ENCODE assay signal across 16 mouse cellular contexts in genomic region chr5:118273446-118273845, GRCm38 (mm10). TPM values are rescaled to one million over a fixed set of nuclear protein-coding genes. Genes with fewer than 3 reads are reported as not detected.
DNase-seq lines count a peak whose midpoint lies in the region; ATAC-seq lines count a peak whose summit lies in the region.
"Had no signal": no experiment of that assay in that cellular context is flagged by ENCODE, and none has a peak within 500 bp of the region (broad histone marks: within the 10 kb centered on the region; RNA-seq: fewer than 3 reads in every experiment).

No protein-coding gene starts in this region.

- DNase-seq in heart, adult 8-10 months (ENCODE audit: low spot score), result peak; percentile 26
- DNase-seq in heart, postnatal 25 days (ENCODE audit: low spot score), result no peak
- DNase-seq in midbrain, embryonic 14.5 days, result no peak
- no peak for DNase-seq in midbrain, embryonic 10.5 days (ENCODE audit: low spot score)
- peak; percentile 34 for DNase-seq in forebrain, embryonic 14.5 days (ENCODE audit: low spot score)
- peak; percentile 62 for DNase-seq in lung, postnatal 36 days
- no peak for DNase-seq in layer of hippocampus, adult 9-11 months
- DNase-seq: adrenal gland, postnatal 25 days; cerebellum, adult 11 months; kidney, adult 9 months; right cerebral cortex, postnatal 14 days had no signal

- intact Hi-C loops in heart, postnatal 25 days (cut with DNase I), result no loop called here

- H3K4me3 ChIP-seq in midbrain, embryonic 14.5 days (replicated peaks; ENCODE audit: low read depth, low read length), result no peak overlapping the region
- no peak overlapping the region for H3K4me3 ChIP-seq in midbrain, embryonic 10.5 days
- H3K4me3 ChIP-seq in forebrain, embryonic 14.5 days (ENCODE audit: low read depth, low read length), result no peak overlapping the region
- H3K4me3 ChIP-seq: layer of hippocampus, adult 2 months; limb, embryonic 15.5 days; lung, embryonic 15.5 days had no signal

- H3K27ac ChIP-seq in midbrain, embryonic 14.5 days (replicated peaks; ENCODE audit: low read depth, low read length), result peak overlapping the region; percentile 63
- H3K27ac ChIP-seq in midbrain, embryonic 10.5 days (replicated peaks), result no peak overlapping the region
- H3K27ac ChIP-seq in forebrain, embryonic 14.5 days (ENCODE audit: low read depth, low read length), result peak overlapping the region; percentile 85
- H3K27ac ChIP-seq: layer of hippocampus, adult 2 months; limb, embryonic 15.5 days; lung, embryonic 15.5 days had no signal

- H3K9me3 ChIP-seq in midbrain, embryonic 14.5 days (ENCODE audit: control insufficient read depth, low read length), result no peaks in the 10 kb centered on the region
- no peaks in the 10 kb centered on the region for H3K9me3 ChIP-seq in midbrain, embryonic 10.5 days (replicated peaks)
- no peaks in the 10 kb centered on the region for H3K9me3 ChIP-seq in forebrain, embryonic 14.5 days (replicated peaks; ENCODE audit: control insufficient read depth, low read length)
- H3K9me3 ChIP-seq: limb, embryonic 15.5 days; lung, embryonic 15.5 days had no signal

- ATAC-seq in midbrain, embryonic 14.5 days (ENCODE audit: low FRiP score, low TSS enrichment), result no peak
- ATAC-seq in forebrain, embryonic 14.5 days, result no peak

- H3K9ac ChIP-seq in midbrain, embryonic 14.5 days (replicated peaks; ENCODE audit: low read length), result no peak overlapping the region
- 0 out of 2 replicates have a peak overlapping the region, but pooled peaks have one; percentile 21 for H3K9ac ChIP-seq in forebrain, embryonic 14.5 days (ENCODE audit: low read length)
- H3K9ac ChIP-seq: limb, embryonic 15.5 days; lung, embryonic 15.5 days had no signal

- WGBS in midbrain, embryonic 14.5 days, result 45% methylated on average over 7 of the region's 7 CpGs
- 78% methylated on average over 7 of the region's 7 CpGs for WGBS in midbrain, embryonic 10.5 days
- WGBS in forebrain, embryonic 14.5 days, result 23% methylated on average over 7 of the region's 7 CpGs

- H3K36me3 ChIP-seq in midbrain, embryonic 14.5 days (ENCODE audit: control insufficient read depth, insufficient read depth, low read length), result no peaks in the 10 kb centered on the region
- H3K36me3 ChIP-seq in midbrain, embryonic 10.5 days, result no peaks in the 10 kb centered on the region
- H3K36me3 ChIP-seq in forebrain, embryonic 14.5 days (ENCODE audit: control insufficient read depth, insufficient read depth, low read length), result no peaks in the 10 kb centered on the region
- H3K36me3 ChIP-seq: limb, embryonic 15.5 days; lung, embryonic 15.5 days had no signal

- H3K4me2 ChIP-seq in midbrain, embryonic 14.5 days (ENCODE audit: low read length), result no peak overlapping the region
- H3K4me2 ChIP-seq in forebrain, embryonic 14.5 days (ENCODE audit: low read length), result no peak overlapping the region
- H3K4me2 ChIP-seq: limb, embryonic 15.5 days; lung, embryonic 15.5 days had no signal

- peaks cover 44% of the 10 kb centered on the region for H3K4me1 ChIP-seq in midbrain, embryonic 14.5 days (ENCODE audit: control insufficient read depth, insufficient read depth, low read length)
- peaks cover 42% of the 10 kb centered on the region for H3K4me1 ChIP-seq in midbrain, embryonic 10.5 days
- H3K4me1 ChIP-seq in forebrain, embryonic 14.5 days (ENCODE audit: control insufficient read depth, insufficient read depth, low read length), result peaks cover 54% of the 10 kb centered on the region

- H3K27me3 ChIP-seq in midbrain, embryonic 14.5 days (ENCODE audit: control insufficient read depth, insufficient read depth, low read length), result no peaks in the 10 kb centered on the region
- peaks cover 55% of the 10 kb centered on the region for H3K27me3 ChIP-seq in midbrain, embryonic 10.5 days (ENCODE audit: low read depth, poor library complexity, severe bottlenecking)
- H3K27me3 ChIP-seq in forebrain, embryonic 14.5 days (replicated peaks; ENCODE audit: control insufficient read depth, insufficient read depth, low read length), result no peaks in the 10 kb centered on the region; the same call in 1 of the 2 replicates

RNA-seq across cellular contexts. Expression of gene 2410131K14Rik, which starts 28.4 kb away (rescaled TPM):
- 10 to 100 TPM in 1 of 4 experiments, 1 to 10 TPM in 3; 9.2 to 11.5 (median 9.7) TPM for total RNA-seq in heart, adult 8-10 months (2022)
- 1 to 10 TPM; 7.4 to 8.8 TPM for total RNA-seq in heart, postnatal 25 days (2021)
- 17.2 and 17.6 TPM in 2 replicates for polyA plus RNA-seq in midbrain, embryonic 14.5 days (2014; fragmentation: Nextera tagmentation; extraction: Ambion mirVana)
- 11.3 and 11.7 TPM in 2 replicates for polyA plus RNA-seq in midbrain, embryonic 10.5 days (2016; fragmentation: Nextera tagmentation; extraction: Ambion mirVana)
- 14.6 and 17.1 TPM in 2 replicates for polyA plus RNA-seq in forebrain, embryonic 14.5 days (2014; fragmentation: Nextera tagmentation; extraction: Ambion mirVana)

RNA-seq across cellular contexts. Expression of gene Rnft2, which starts 28.5 kb away (rescaled TPM):
- total RNA-seq in heart, adult 8-10 months (2022), result 1 to 10 TPM; 1.8 to 2.3 (median 2.0) TPM
- 1 to 10 TPM; 1.8 TPM for total RNA-seq in heart, postnatal 25 days (2021)
- 14.8 and 16.4 TPM in 2 replicates for polyA plus RNA-seq in midbrain, embryonic 14.5 days (2014; fragmentation: Nextera tagmentation; extraction: Ambion mirVana)
- polyA plus RNA-seq in midbrain, embryonic 10.5 days (2016; fragmentation: Nextera tagmentation; extraction: Ambion mirVana), result 5.0 and 7.2 TPM in 2 replicates
- polyA plus RNA-seq in forebrain, embryonic 14.5 days (2014; fragmentation: Nextera tagmentation; extraction: Ambion mirVana), result 10.7 and 11.3 TPM in 2 replicates
- total RNA-seq: granulocyte monocyte progenitor cell, adult 5-6 weeks; monocyte, adult 5-6 weeks had no signal

Comparison
In these comparisons a context has a peak if more than half of its experiments do, and no peak if none do; other contexts are left out.
1. DNase-seq: peak in heart, adult 8-10 months (single experiment), forebrain, embryonic 14.5 days (single experiment) and lung, postnatal 36 days (single experiment); none in heart, postnatal 25 days (single experiment), midbrain, embryonic 14.5 days (single experiment), midbrain, embryonic 10.5 days (single experiment) and layer of hippocampus, adult 9-11 months (single experiment).